Mouse (Mus musculus) spleen, postnatal 14 days (tissue): ENCODE data around the gene Hist1h2ad.

Source experiments
- DNase-seq, 2 experiments: peaks; one replicate each; pipeline ENCODE4 v3.0.0; 2021 to 2022; ENCODE audit warnings: low spot score in 2 of 2

Gene Hist1h2ad

GRCm38 (mm10) chr13:23620056-23620732 is 46.0 kb downstream of the Hist1h2ad start:
- DNase-seq, result no peak

DNA sequence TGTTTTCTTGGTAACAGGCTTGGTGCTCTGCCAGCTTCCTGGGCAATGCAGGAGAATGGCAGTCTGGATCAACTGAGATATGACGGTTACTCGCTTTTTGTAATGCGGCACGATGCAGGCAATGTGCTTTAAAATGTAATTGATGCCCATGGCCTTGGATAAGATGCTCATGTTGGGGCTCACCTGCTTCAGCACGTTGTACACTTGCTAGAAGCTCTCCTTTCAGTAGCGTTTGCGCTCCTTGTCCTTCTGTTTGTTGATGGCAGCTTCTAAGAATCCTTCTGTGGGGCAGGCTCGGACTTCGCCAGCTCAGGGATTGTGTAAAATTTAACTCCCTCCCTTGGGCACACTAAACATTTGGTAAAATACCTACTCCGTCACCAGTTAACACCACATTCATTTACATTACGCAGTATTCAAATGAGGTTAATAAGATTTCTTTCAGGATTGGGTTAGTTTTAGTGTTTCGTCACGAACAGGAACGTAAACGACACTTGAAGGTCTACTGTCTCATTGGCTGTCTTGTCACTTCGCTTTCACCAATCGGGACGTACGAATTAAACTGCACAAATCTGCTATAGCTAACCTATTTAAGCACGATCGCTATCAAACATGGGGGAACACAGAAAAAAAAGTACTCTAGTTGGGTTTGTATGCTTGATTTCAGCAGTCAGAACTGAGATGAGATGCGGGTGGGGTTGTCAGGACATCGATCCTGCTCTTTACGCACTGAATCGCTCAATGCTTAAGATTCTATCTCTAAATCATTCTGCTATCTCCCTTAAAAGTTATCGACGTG is 46.8 kb downstream of the Hist1h2ad start, which contains the start of gene Hist1h2be:
Hist1h2be (minus strand) TSS at position 392 of the 799 bp plus-strand sequence.
- DNase-seq, result peak; percentile 39 to 69

DNA sequence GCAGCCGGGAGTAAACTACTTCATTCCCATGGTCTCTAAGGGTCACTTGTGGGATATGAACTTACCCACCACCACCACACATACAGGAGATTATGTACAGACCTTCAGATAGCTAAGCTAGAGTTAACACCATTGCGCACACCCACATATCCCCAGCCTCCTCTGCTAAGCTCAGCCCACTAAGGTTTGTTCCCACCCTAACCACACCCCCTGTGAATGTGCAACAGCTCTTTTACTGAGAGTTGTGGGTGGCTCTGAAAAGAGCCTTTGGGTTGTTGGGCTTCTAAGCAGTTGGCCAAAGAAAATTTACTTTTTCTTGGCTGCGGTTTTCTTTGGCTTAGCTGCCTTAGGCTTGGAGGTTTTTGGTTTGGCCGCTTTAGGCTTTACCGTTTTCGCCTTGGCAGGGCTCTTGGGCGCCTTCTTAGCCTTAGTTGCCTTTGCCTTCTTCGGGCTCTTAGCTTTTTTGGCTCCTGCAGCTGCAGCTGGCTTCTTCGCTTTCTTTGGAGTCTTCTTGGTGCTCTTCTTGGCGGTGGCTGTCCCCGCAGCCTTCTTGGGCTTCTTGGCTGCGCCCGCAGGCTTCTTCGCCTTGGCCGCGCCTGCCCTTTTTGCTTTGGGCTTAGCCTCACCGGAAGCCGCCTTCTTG is 47.5 kb downstream of the Hist1h2ad start:
- DNase-seq, result peak; percentile 59 to 60

- DNase-seq, result peak; percentile 93 to 97
Observed at GRCm38 (mm10) chr13:23622175-23622671, 48.0 kb downstream of the Hist1h2ad start, which contains the start of gene Hist1h1e. Gene Hist1h1e (minus strand): TSS chr13:23622558.

DNA sequence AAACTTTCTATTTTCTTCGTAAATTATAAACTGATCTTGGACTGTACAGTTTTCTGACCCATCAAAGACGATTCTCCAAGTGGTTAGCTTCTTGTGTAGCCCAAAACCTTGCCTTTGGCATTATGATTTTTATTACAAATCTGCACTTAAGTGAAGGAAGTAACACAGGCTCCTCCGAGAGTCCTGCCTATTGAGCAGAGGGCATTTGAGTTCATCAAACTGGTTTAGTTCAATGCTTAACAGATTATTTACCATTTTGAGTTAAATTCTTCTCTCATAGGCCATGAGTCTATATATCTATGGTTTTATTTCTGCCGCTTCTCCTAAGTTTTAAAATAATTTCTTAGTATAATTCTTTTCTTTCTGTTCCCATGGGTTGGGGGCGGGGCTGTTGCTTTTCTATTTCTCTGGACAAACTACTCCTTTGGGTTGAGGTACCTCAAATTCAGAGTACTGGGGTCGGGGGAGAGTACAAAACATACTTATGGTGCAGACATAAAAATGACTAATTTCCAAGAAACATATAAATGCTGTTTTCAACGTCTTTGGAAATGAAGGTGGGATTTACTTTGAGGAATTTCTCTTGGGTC is 48.8 kb downstream of the Hist1h2ad start:
- DNase-seq, result peak in 1 of 2 experiments; percentile 12
